Mouse (Mus musculus) c-Kit-negative CD71-positive TER-119-positive erythroid progenitor cells, embryonic 14.5 days (primary cell): ENCODE results near the gene Cd151.

Experiments used
- DNase-seq: peaks from one replicate; pipeline ENCODE4 v3.0.0-alpha.2; 2013; ENCODE audit warnings: low read depth, low spot score

Gene Cd151

GRCm38 (mm10) chr7:141493729-141494128, 26.5 kb downstream of the Cd151 start:
- DNase-seq: no peak

- no peak for DNase-seq
Observed at GRCm38 (mm10) chr7:141495379-141495778, 28.2 kb downstream of the Cd151 start.

GRCm38 (mm10) chr7:141495940-141496339, 28.7 kb downstream of the Cd151 start:
- no peak for DNase-seq

- DNase-seq: no peak
Observed at GRCm38 (mm10) chr7:141497600-141497999, 30.4 kb downstream of the Cd151 start.

GRCm38 (mm10) chr7:141501820-141502555, 34.8 kb downstream of the Cd151 start:
- DNase-seq: peak; percentile 38

GRCm38 (mm10) chr7:141502556-141502905, 35.3 kb downstream of the Cd151 start:
- DNase-seq: no peak

GRCm38 (mm10) chr7:141506278-141506677, 39.1 kb downstream of the Cd151 start:
- DNase-seq: peak; percentile 31

GRCm38 (mm10) chr7:141508160-141508559, 41.0 kb downstream of the Cd151 start:
- DNase-seq: peak; percentile 43

GRCm38 (mm10) chr7:141510196-141510595, 43.0 kb downstream of the Cd151 start:
- no peak for DNase-seq

- DNase-seq: no peak
Observed at GRCm38 (mm10) chr7:141510681-141511191, 43.5 kb downstream of the Cd151 start.

- DNase-seq: no peak
Observed at GRCm38 (mm10) chr7:141517638-141518037, 50.4 kb downstream of the Cd151 start.

- DNase-seq: no peak
Observed at GRCm38 (mm10) chr7:141518296-141518695, 51.1 kb downstream of the Cd151 start.

GRCm38 (mm10) chr7:141518926-141519325, 51.7 kb downstream of the Cd151 start:
- DNase-seq: no peak

GRCm38 (mm10) chr7:141519795-141520194, 52.6 kb downstream of the Cd151 start:
- DNase-seq: no peak
